Mouse (Mus musculus) kidney, postnatal 36 days (tissue): Measurements from ENCODE around the gene Nfatc4.

Experiments
- DNase-seq, 2 experiments: peaks; one replicate each; pipeline ENCODE4 v3.0.0; 2021 to 2022; ENCODE audit warnings: mixed read lengths in 2 of 2

Nfatc4 gene

GRCm38 (mm10) chr14:55822435-55822990 lies 431 bp upstream of the Nfatc4 start:
- peak; percentile 90 to 91 for DNase-seq

GRCm38 (mm10) chr14:55824001-55824480 lies 1.1 kb downstream of the Nfatc4 start:
- DNase-seq, result peak; percentile 20 to 58

GRCm38 (mm10) chr14:55824481-55825215 lies 1.7 kb downstream of the Nfatc4 start:
- peak in 1 of 2 experiments; percentile 38 for DNase-seq

GRCm38 (mm10) chr14:55825216-55826051 lies 2.5 kb downstream of the Nfatc4 start:
- DNase-seq, result no peak

- no peak for DNase-seq
Observed at GRCm38 (mm10) chr14:55826142-55826541, 3.2 kb downstream of the Nfatc4 start.

GRCm38 (mm10) chr14:55826551-55827340 lies 3.8 kb downstream of the Nfatc4 start:
- peak in 1 of 2 experiments; percentile 14 for DNase-seq

GRCm38 (mm10) chr14:55828716-55829263 lies 5.8 kb downstream of the Nfatc4 start:
- DNase-seq, result peak in 1 of 2 experiments; percentile 53

GRCm38 (mm10) chr14:55829854-55830253 lies 6.9 kb downstream of the Nfatc4 start:
- no peak for DNase-seq

- no peak for DNase-seq
Observed at GRCm38 (mm10) chr14:55830331-55830730, 7.4 kb downstream of the Nfatc4 start.

- no peak for DNase-seq
Observed at GRCm38 (mm10) chr14:55833126-55833525, 10.2 kb downstream of the Nfatc4 start.

- DNase-seq, result no peak
Observed at GRCm38 (mm10) chr14:55834808-55835533, 12.0 kb downstream of the Nfatc4 start.

- DNase-seq, result no peak
Observed at GRCm38 (mm10) chr14:55838312-55838711, 15.4 kb downstream of the Nfatc4 start.

- no peak for DNase-seq
Observed at GRCm38 (mm10) chr14:55838740-55839139, 15.8 kb downstream of the Nfatc4 start.

GRCm38 (mm10) chr14:55840853-55841366 lies 18.0 kb downstream of the Nfatc4 start:
- DNase-seq, result no peak

GRCm38 (mm10) chr14:55842794-55843193 lies 19.9 kb downstream of the Nfatc4 start:
- peak in 1 of 2 experiments; percentile 49 for DNase-seq

- DNase-seq, result peak; percentile 52 to 80
Observed at GRCm38 (mm10) chr14:55845506-55846294, 22.8 kb downstream of the Nfatc4 start.

- DNase-seq, result no peak
Observed at GRCm38 (mm10) chr14:55850885-55851284, 27.9 kb downstream of the Nfatc4 start.

- DNase-seq, result no peak
Observed at GRCm38 (mm10) chr14:55852646-55853551, 30.0 kb downstream of the Nfatc4 start.

GRCm38 (mm10) chr14:55853621-55854285 lies 30.8 kb downstream of the Nfatc4 start, which contains the start of gene Nynrin:
TSS of gene Nynrin (plus strand) at chr14:55854010.
- peak; percentile 64 to 77 for DNase-seq
